Mouse (Mus musculus) CH12.LX (cell line): Measurements from ENCODE around the gene Mlph. TPM values are rescaled to one million over a fixed set of nuclear protein-coding genes. Genes with fewer than 3 reads are reported as not detected.

Experiments used
- DNase-seq: peaks from one replicate; pipeline ENCODE4 v3.0.0-alpha.2; 2013; ENCODE audit errors: extremely low read depth
- H3K27ac ChIP-seq: 2 replicates; pipeline ENCODE4 v1.5.1; 2012; ENCODE audit warnings: low read depth, mild to moderate bottlenecking, control low read depth, moderate library complexity; ENCODE audit not compliant: insufficient read depth
- H3K27me3 ChIP-seq: replicated peaks from 2 replicates; pipeline ENCODE3; 2012; ENCODE audit warnings: inconsistent platforms
- H3K36me3 ChIP-seq, 2 experiments: replicated peaks in 1 of 2; 2 replicates each; pipeline versions ENCODE3 to v1.6.1; 2012; ENCODE audit warnings: inconsistent platforms in 1 of 2, low read length in 1 of 2, mild to moderate bottlenecking in 1 of 2, mixed read lengths in 1 of 2, moderate library complexity in 1 of 2; ENCODE audit not compliant: control insufficient read depth in 1 of 2, insufficient read depth in 1 of 2
- H3K4me1 ChIP-seq, 2 experiments: 2 replicates each; pipeline ENCODE4 v1.6.1; 2012; ENCODE audit warnings: inconsistent platforms in 1 of 2, moderate library complexity in 1 of 2; ENCODE audit not compliant: insufficient read depth in 2 of 2, control insufficient read depth in 1 of 2
- H3K4me2 ChIP-seq: 2 replicates; pipeline ENCODE4 v1.6.1; 2012; ENCODE audit warnings: low read depth, mild to moderate bottlenecking, control low read depth; ENCODE audit not compliant: poor library complexity, insufficient read depth, severe bottlenecking
- H3K4me3 ChIP-seq, 3 experiments: fragments of 150-350 bp in 1 of 3; sonication (generic) in 1 of 3; replicated peaks in 1 of 3; 2 replicates each; pipeline versions ENCODE3 to v1.5.1; 2011 to 2012; ENCODE audit warnings: low read depth in 2 of 3, low read length in 2 of 3, mild to moderate bottlenecking in 2 of 3, moderate library complexity in 2 of 3, control low read depth in 1 of 3, improper control_type of control experiment in 1 of 3, inconsistent platforms in 1 of 3, mixed read lengths in 1 of 3; ENCODE audit not compliant: poor library complexity in 1 of 3
- H3K79me2 ChIP-seq: replicated peaks from 2 replicates; pipeline ENCODE4 v1.6.1; 2012; ENCODE audit warnings: mild to moderate bottlenecking, moderate library complexity; ENCODE audit not compliant: control insufficient read depth, poor library complexity, insufficient read depth, severe bottlenecking; ENCODE audit errors: extremely low read depth
- H3K9ac ChIP-seq: 2 replicates; pipeline ENCODE4 v1.6.1; 2012; ENCODE audit warnings: low read depth, mild to moderate bottlenecking, control low read depth, moderate library complexity; ENCODE audit not compliant: insufficient read depth
- H3K9me3 ChIP-seq: replicated peaks from 2 replicates; pipeline ENCODE3; 2012; ENCODE audit warnings: low read length, inconsistent platforms, mixed read lengths
- BHLHE40 ChIP-seq: IDR thresholded peaks from 2 replicates; pipeline ENCODE4 v1.6.1; 2011; ENCODE audit warnings: mild to moderate bottlenecking, low read depth, low read length, improper control_type of control experiment
- CTCF ChIP-seq, 2 experiments: IDR thresholded peaks in 1 of 2; conservative IDR thresholded peaks in 1 of 2; 2 replicates each; pipeline ENCODE4 v1.5.1; 2011 to 2012; ENCODE audit warnings: low read depth in 2 of 2, low read length in 2 of 2, improper control_type of control experiment in 1 of 2, inconsistent platforms in 1 of 2, mild to moderate bottlenecking in 1 of 2, moderate library complexity in 1 of 2
- E2F4 ChIP-seq: IDR thresholded peaks from 2 replicates; pipeline ENCODE4 v1.6.1; 2011; ENCODE audit warnings: low read depth, low read length, improper control_type of control experiment; ENCODE audit not compliant: insufficient replicate concordance
- ELF1 ChIP-seq: IDR thresholded peaks from 2 replicates; pipeline ENCODE4 v1.6.1; 2014; ENCODE audit warnings: low read depth, mild to moderate bottlenecking, inconsistent platforms, low read length, improper control_type of control experiment
- EP300 ChIP-seq: IDR thresholded peaks from 2 replicates; pipeline ENCODE4 v1.6.1; 2011; ENCODE audit warnings: low read length, improper control_type of control experiment
- GABPA ChIP-seq: IDR thresholded peaks from 2 replicates; pipeline ENCODE4 v1.6.1; 2012; ENCODE audit warnings: low read depth, low read length, improper control_type of control experiment, inconsistent platforms; ENCODE audit not compliant: insufficient replicate concordance
- JUN ChIP-seq: IDR thresholded peaks from 2 replicates; pipeline ENCODE4 v1.6.1; 2011; ENCODE audit warnings: low read depth, mild to moderate bottlenecking, low read length, improper control_type of control experiment, moderate library complexity; ENCODE audit not compliant: insufficient read depth
- JUND ChIP-seq: conservative IDR thresholded peaks from 2 replicates; pipeline ENCODE4 v1.6.1; 2011; ENCODE audit warnings: low read depth, low read length, improper control_type of control experiment
- KAT2A ChIP-seq: IDR thresholded peaks from 2 replicates; pipeline ENCODE4 v1.6.1; 2012; ENCODE audit warnings: low read length, improper control_type of control experiment, inconsistent platforms; ENCODE audit not compliant: insufficient replicate concordance
- MAFK ChIP-seq: IDR thresholded peaks from 2 replicates; pipeline ENCODE4 v1.6.1; 2011; ENCODE audit warnings: low read length, improper control_type of control experiment; ENCODE audit not compliant: insufficient replicate concordance
- MAX ChIP-seq: IDR thresholded peaks from 2 replicates; pipeline ENCODE4 v1.6.1; 2011; ENCODE audit warnings: low read length, improper control_type of control experiment
- MEF2A ChIP-seq: IDR thresholded peaks from 2 replicates; pipeline ENCODE4 v1.6.1; 2014; ENCODE audit warnings: low read depth, mild to moderate bottlenecking, inconsistent platforms, low read length, improper control_type of control experiment, borderline replicate concordance
- MYC ChIP-seq: IDR thresholded peaks from 2 replicates; pipeline ENCODE4 v1.6.1; 2011; ENCODE audit warnings: low read depth, mild to moderate bottlenecking, improper control_type of control experiment, low read length
- NELFE ChIP-seq: IDR thresholded peaks from 2 replicates; pipeline ENCODE4 v1.6.1; 2011; ENCODE audit warnings: low read depth, low read length, improper control_type of control experiment
- NRF1 ChIP-seq: IDR thresholded peaks from 2 replicates; pipeline ENCODE4 v1.6.1; 2014; ENCODE audit warnings: low read depth, mild to moderate bottlenecking, inconsistent platforms, low read length, improper control_type of control experiment, moderate library complexity
- POLR2A ChIP-seq: IDR thresholded peaks from 2 replicates; pipeline ENCODE4 v1.6.1; 2011; ENCODE audit warnings: low read depth, mild to moderate bottlenecking, improper control_type of control experiment, low read length
- POLR2AphosphoS2 ChIP-seq: IDR thresholded peaks from 2 replicates; pipeline ENCODE4 v1.6.1; 2011; ENCODE audit warnings: low read depth, low read length, improper control_type of control experiment
- RCOR1 ChIP-seq: conservative IDR thresholded peaks from 2 replicates; pipeline ENCODE4 v1.6.1; 2012; ENCODE audit warnings: low read depth, mild to moderate bottlenecking, inconsistent platforms, low read length, improper control_type of control experiment
- SMC3 ChIP-seq: IDR thresholded peaks from 2 replicates; pipeline ENCODE4 v1.6.1; 2011; ENCODE audit warnings: low read depth, low read length, improper control_type of control experiment
- TBP ChIP-seq: conservative IDR thresholded peaks from 2 replicates; pipeline ENCODE4 v1.6.1; 2011; ENCODE audit warnings: low read depth, low read length, improper control_type of control experiment
- UBTF ChIP-seq: IDR thresholded peaks from 2 replicates; pipeline ENCODE4 v1.6.1; 2012; ENCODE audit warnings: low read depth, mild to moderate bottlenecking, inconsistent platforms, low read length, improper control_type of control experiment, moderate library complexity
- USF1 ChIP-seq: IDR thresholded peaks from 2 replicates; pipeline ENCODE4 v1.6.1; 2014; ENCODE audit warnings: low read depth, mild to moderate bottlenecking, inconsistent platforms, low read length, improper control_type of control experiment
- ZC3H11A ChIP-seq: IDR thresholded peaks from 2 replicates; pipeline ENCODE4 v1.6.1; 2012; ENCODE audit warnings: low read depth, mild to moderate bottlenecking, inconsistent platforms, low read length, improper control_type of control experiment
- ZKSCAN1 ChIP-seq: IDR thresholded peaks from 2 replicates; pipeline ENCODE4 v1.6.1; 2012; ENCODE audit warnings: low read depth, inconsistent platforms, low read length, improper control_type of control experiment, borderline replicate concordance
- ZMIZ1 ChIP-seq: IDR thresholded peaks from 2 replicates; pipeline ENCODE4 v1.6.1; 2012; ENCODE audit warnings: low read depth, mild to moderate bottlenecking, inconsistent platforms, low read length, improper control_type of control experiment
- dilution Hi-C: fragments of 300-500 bp; cut with MboI; formaldehyde crosslinking; loops from 2 replicates; pipeline ENCODE4 v1.14.3; 2020; ENCODE audit warnings: low sequenced_read_pairs; ENCODE audit not compliant: extremely low pct_unique_long_range_greater_than_20kb, extremely low pct_ligation_motif_present
- in situ Hi-C: fragments of 300-500 bp; cut with MboI; formaldehyde crosslinking; loops from 3 replicates; pipeline ENCODE4 v1.14.3; 2019; ENCODE audit warnings: low sequenced_read_pairs, low pct_ligation_motif_present, low pct_unique_long_range_greater_than_20kb, mixed read lengths
- polyA plus RNA-seq: library from polyadenylated mRNA; unstranded; fragments of >175 nt; gene quantifications from 2 replicates; pipeline ENCODE4 v1.2.1, GENCODE M21; 2012; ENCODE audit warnings: low read depth; ENCODE audit not compliant: insufficient read length
- total RNA-seq, 2 experiments: library from RNA; depleted of rRNA; stranded (reverse); fragments of 300-350 nt in 1 of 2; fragments of >200 nt in 1 of 2; gene quantifications; 2 replicates each; pipeline ENCODE4 v1.2.3; 2012 to 2014

Gene Mlph
- total and polyA plus RNA-seq, 3 experiments: not detected

- Histone ChIP-seq H3K9ac (no peak overlapping the region), H3K9me3 (no peaks in the 10 kb centered on the region), H3K4me2 (no peak overlapping the region), H3K4me1 (no peaks in the 10 kb centered on the region), H3K79me2 (no peaks in the 10 kb centered on the region), H3K27me3 (peaks cover 87% of the 10 kb centered on the region), H3K4me3 (no peak overlapping the region), H3K27ac (no peak overlapping the region), H3K36me3 (no peaks in the 10 kb centered on the region)
- dilution Hi-C loops: no loop called here
- no peak for DNase-seq
- TF ChIP-seq KAT2A (no peak), E2F4 (no peak), NRF1 (no peak), BHLHE40 (no peak), ZKSCAN1 (no peak), USF1 (no peak), ZMIZ1 (no peak), MAX (no peak), JUN (no peak), SMC3 (no peak), GABPA (no peak), UBTF (no peak)
- in situ Hi-C loops: no loop called here
Observed at GRCm38 (mm10) chr1:90902751-90903150, 12.1 kb upstream of the Mlph start.

DNA sequence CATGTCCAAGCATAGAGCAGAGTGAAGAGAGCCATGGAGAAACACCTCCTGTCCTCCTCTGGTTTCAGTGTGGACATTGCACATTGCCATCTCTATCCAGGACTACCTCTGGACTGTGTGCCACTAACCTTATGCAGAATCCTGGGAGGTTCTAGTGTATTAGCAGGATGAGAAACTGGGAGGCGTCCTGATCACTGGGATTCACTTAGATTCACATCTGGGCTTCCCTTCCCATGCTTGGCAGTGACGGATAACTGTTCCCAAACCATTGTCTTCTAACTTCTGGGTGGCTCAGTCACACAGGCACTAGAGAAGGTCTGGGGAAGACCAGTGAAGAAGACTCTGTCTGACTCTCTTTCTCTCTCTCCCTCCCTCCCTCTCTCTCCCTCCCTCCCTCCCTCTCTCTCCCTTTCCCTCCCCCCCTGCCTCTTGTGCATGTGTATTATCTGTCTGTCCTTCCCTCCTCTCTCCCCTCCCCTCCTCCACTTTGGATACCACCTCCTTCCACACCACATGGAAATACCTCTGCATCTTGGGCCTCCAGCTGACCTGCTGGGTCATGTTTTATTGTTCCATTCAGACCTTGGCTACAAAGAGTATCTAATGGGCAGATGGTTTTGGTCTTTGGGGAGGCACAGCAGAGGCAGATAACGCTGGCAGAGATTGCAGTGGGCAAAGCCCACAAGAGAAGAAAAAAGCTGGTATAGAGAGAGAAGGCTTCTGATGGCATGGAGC is 11.5 kb upstream of the Mlph start:
- no peak overlapping the region for H3K9ac ChIP-seq
- H3K4me3 ChIP-seq: no peak overlapping the region
- TF ChIP-seq E2F4 (no peak), MEF2A (no peak), POLR2AphosphoS2 (no peak), TBP (no peak), POLR2A (no peak), ZC3H11A (no peak), BHLHE40 (no peak), MAFK (no peak), CTCF (conservative IDR thresholded peaks at IDR 0.05 in 1 of 2, IDR thresholded peaks at IDR 0.05 in 1 of 2; ENCODE audit: low read depth in 2 of 2, low read length in 2 of 2) (no peak), ELF1 (no peak), EP300 (no peak), KAT2A (no peak), USF1 (no peak), RCOR1 (no peak), MYC (no peak), NELFE (no peak), GABPA (no peak), JUND (no peak)
- no peak overlapping the region for H3K4me2 ChIP-seq
- H3K9me3 ChIP-seq: no peaks in the 10 kb centered on the region
- peaks cover 88% of the 10 kb centered on the region for H3K27me3 ChIP-seq
- no peaks in the 10 kb centered on the region for H3K36me3 ChIP-seq
- in situ Hi-C loops (no loop called here), dilution Hi-C loops (no loop called here)
- H3K27ac ChIP-seq: no peak overlapping the region
- no peaks in the 10 kb centered on the region for H3K4me1 ChIP-seq
- no peak for DNase-seq
- H3K79me2 ChIP-seq: no peaks in the 10 kb centered on the region
